Mouse (Mus musculus): ENCODE measurements around the gene Nadk.

The Nadk gene

DNA sequence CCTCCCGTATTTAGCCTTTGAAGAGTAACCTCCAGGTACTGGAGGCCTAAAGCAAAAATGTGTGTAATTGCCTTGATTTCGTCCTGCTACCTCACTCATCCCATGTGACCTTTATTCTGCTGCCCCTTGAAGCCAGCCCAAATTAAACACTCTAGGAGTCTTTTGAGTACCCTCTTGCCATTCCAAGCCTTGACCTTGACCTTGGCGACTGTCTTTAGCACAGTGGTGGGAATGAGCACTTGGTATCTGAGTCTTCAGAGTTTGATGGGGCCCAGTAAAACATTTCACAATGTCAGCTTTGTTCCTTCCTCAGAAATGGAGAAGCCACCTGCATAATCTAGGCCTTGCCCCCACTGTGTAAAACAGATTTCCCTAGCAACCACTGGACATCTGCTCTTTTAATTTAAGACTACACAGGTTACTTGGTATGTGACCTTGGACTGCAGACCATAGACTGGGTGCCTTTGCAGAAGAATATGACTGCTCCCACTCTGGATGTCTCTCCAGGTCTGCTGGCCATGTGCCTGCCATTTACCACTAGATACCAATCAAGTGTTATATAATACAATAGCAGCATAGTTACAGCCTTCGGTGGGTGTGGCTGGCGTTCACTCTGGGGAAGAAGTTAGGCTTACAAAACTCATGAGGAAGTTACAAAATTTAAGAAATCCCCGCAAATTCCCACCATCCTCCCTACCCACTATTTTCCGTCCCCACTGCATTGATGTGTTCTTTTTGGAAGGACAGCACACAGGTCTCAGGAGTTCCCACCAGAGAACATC, at the start of gene Nadk:
TSS of gene Nadk (plus strand) at position 718 of the 782 bp plus-strand sequence.
- DNase-seq (ENCODE audit: inconsistent age in 2 of 2, low spot score in 1 of 2) = peak; percentile 43 to 76

DNA sequence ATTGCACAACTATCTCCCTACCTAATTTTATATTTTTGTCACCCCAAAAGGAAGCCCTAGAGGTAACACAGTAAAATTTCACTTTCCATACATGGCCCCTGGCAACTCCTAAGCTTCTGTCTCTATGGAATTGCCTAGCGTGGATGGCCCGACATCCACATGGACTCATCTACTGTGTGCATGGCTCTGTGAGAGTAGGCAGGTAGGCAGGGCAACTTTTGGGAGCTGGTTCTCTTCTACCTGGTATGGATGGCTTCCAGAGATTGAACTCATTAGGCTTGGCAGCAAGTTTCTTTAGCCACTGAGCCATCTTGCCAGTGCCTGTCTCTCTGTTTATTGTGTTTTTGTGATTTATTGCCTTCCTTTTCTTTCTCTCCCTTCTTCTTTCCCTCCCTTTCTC, 47.4 kb upstream of the Nadk start:
- DNase-seq (ENCODE audit: inconsistent age in 2 of 2, low spot score in 1 of 2) = no peak

DNA sequence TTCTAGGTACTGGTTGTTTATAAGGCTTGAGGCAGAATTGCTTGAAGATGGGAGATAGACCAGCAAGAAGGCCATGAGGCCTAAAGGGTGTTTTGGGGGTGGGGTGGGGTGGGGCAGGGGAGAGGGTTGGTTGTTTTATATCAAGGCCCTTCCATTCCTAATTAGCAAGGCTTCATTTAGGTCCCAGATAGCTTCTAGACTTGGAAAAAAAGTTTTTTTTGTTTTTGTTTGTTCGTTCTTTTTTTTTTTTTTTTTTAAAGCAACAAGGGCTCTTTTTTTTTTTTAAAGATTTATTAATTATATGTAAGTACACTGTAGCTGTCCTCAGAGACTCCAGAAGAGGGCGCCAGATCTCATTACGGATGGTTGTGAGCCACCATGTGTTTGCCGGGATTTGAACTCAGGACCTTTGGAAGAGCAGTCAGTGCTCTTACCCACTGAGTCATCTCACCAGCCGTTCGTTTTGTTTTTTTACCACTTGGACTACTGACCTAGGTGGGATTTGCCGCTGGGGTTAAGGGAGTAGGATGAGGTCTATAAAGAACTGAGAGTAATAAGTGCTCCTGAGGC, 44.1 kb upstream of the Nadk start:
- no peak for DNase-seq (ENCODE audit: inconsistent age in 2 of 2, low spot score in 1 of 2)

DNA sequence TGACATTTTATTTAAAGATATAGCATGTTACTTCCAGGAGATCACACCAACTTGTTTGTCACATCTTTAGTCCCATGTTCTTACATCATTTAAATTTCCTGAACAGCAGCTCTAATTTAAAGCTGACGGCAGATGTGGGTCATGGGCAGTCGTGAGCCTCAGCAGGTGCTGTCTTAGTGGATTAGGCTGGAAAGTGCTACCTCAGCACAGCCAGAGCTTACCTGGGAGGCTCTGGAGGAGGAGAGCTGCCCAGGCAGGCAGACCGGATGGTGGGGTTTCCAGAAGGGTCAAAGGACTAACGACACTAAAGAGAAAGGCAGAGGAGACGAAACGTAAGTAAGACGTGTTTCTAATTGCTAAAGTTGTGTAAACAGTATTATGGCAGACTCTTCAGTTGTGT, 39.9 kb upstream of the Nadk start:
- DNase-seq (ENCODE audit: inconsistent age in 2 of 2, low spot score in 1 of 2) = no peak

DNA sequence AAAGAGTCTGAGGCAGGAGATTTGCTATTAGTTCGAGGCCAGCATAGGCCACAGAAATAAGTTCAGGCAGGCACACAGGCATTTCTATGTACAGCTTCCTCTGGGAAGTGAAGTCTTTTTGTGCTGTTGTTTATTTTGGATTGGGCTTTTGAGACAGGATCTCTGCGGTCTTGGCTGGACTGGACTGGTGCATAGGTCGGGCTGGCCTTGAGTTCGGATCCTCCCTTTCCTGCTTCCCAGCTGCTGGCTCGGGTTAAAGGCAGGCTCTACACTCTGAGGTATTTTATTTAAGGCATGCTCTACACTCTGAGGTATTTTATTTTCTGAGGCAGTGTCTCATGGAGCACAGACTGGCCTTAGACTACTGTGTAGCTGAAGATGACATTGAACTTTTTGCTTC, 36.4 kb upstream of the Nadk start:
- peak; percentile 54 to 66 for DNase-seq (ENCODE audit: inconsistent age in 2 of 2, low spot score in 1 of 2)

DNA sequence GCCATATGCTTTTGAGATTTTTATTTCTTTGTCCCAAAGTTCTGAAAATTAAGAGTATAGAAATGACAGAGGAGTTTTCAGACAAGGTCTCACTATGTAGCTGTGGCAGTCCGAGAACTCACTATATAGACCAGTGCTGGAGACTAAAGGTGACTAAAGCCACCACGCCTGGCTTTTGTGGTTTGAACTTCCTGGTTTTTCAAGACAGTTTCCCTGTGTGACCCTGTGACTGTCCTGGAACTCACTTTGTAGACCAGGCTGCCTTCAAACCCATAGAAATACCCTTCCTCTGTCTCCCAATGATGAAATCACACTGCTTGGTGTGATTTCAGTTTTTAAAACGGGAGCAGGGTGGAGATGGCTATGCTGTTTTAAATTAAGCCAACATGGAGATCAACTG, 32.9 kb upstream of the Nadk start:
- no peak for DNase-seq (ENCODE audit: inconsistent age in 2 of 2, low spot score in 1 of 2)

DNA sequence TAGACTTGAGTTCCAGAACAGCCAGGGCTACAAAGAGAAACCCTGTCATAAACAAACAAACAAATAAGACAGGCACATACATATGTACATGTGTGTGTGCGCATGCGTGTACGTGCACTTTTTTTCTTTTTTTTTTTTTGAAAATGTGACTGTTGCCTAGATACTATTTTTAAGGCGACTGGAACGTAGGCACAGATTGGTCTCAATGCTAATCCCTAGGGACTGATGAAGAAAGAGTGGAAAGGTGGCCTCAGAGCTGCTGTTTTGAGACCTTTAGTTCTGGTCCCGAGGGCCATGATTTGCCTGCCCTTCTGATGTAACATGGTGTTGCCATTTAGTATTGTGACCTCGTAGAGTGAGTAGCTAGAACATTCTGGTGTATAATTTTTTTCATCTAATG, 12.2 kb upstream of the Nadk start:
- peak in 1 of 2 experiments; percentile 44 for DNase-seq (ENCODE audit: inconsistent age in 2 of 2, low spot score in 1 of 2)

DNA sequence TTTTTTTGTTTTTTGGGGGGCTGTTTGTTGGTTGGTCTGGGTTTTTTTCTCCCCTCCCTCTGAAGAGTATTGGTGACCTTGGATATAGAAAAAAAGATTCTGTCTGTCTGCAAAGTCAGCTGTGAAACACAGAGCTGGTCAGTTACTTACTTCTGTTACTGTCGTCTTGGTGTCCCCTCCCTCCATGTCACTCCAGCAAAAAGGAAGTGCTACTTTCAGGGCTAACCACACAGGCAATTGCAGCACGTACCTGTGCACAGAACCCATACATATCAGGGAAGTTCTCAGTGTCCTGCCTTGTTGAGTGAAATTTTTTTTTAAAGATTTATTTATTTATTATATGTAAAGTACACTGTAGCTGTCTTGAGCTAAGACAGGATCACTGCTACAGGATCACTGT, 11.7 kb upstream of the Nadk start:
- DNase-seq (ENCODE audit: inconsistent age in 2 of 2, low spot score in 1 of 2) = no peak

DNA sequence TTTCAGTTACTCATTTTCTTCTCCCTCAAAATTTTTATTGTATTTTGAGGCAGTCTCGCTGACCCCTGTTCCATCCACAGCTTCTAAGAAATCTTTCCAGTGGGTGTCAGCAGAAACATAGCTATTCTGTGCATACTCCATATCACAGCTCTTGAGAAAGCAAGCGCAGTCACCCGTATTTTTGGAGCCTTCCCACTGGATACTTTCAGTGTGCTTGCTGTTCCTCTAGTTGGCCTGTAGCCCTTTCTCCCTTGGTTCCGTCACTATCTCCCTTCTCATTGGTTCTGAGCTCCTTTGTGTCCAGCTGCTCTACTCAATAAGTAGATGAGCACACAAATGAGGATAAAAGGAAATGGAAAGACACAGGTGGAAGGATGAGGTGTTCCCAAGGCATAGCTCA, 11.1 kb upstream of the Nadk start:
- no peak for DNase-seq (ENCODE audit: inconsistent age in 2 of 2, low spot score in 1 of 2)

DNA sequence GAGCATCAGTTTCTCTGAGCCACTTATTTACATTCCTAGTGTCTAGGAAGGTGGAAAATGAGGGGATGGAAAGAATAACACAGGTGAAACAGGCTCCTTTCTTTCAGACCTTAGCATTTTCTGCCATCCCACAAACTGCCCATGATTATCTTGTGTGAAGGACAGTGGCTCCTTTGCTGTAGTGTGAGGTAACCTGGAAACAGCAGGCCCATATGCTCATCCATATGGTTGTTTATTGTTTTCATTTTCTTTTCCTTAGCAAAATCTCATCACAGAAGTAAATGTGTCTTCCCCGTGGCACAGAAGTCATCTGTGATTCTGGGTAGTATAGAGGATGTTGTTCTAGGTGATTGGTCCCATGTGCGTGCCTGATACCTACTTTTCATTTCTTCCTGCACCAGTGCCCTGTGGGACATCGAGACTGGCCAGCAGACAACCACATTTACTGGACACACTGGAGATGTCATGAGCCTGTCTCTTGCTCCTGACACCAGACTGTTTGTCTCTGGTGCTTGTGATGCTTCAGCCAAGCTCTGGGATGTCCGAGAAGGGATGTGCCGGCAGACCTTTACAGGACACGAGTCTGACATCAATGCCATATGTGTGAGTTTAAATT, 9.2 kb upstream of the Nadk start:
- DNase-seq (ENCODE audit: inconsistent age in 2 of 2, low spot score in 1 of 2) = no peak

DNA sequence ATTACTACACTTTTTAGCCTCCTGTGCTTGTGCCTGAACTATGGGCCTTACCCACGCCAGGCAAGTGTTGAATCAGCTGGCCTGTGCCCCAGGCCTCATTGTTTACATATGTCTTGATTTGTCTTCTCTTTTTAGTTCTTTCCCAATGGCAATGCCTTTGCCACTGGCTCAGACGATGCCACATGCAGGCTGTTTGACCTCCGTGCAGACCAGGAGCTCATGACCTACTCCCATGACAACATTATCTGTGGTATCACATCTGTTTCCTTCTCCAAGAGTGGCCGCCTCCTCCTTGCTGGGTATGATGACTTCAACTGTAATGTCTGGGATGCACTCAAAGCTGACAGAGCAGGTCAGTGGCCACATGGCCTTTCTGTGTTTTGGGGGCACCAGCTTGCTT, 7.3 kb upstream of the Nadk start:
- DNase-seq (ENCODE audit: inconsistent age in 2 of 2, low spot score in 1 of 2) = no peak

DNA sequence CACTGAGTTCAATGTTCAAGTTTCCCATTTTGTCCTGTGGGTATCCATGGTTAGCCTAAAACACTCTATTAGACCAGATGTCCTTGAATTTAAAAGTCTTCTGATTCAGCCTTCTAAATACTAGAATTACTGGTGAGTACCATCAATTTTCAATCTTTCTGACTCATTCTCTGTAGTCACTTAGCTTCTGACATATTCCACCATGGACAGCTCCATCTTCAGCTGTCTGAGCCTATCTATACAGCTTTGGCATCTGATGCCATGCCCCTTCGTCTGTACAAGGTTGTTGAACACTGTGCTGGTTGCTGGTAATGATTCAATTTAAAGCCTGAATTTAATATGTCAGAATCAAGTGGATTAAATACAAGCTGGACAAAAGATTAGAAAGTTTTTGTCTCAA, 6.7 kb upstream of the Nadk start:
- peak in 1 of 2 experiments; percentile 72 for DNase-seq (ENCODE audit: inconsistent age in 2 of 2, low spot score in 1 of 2)

DNA sequence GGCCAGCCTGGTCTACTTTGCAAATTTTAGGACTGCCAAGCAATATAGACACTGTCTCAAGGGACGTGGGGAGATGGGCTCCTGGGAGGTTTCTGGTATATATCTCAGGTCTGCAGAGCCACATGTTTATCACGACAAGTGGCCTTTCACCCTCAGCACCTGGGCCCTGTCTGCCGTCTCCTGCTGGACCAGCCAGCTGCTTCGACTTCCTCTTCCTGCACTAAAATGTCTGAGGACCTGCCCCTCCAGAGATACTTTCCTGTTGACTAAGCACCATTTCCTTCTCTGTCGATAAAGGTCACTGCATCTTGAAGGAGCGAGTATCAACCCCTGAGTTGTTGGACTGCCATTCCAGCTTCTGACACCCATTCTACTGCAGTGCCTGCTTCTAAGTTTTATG, 2.7 kb upstream of the Nadk start:
- DNase-seq (ENCODE audit: inconsistent age in 2 of 2, low spot score in 1 of 2) = peak in 1 of 2 experiments; percentile 7

DNA sequence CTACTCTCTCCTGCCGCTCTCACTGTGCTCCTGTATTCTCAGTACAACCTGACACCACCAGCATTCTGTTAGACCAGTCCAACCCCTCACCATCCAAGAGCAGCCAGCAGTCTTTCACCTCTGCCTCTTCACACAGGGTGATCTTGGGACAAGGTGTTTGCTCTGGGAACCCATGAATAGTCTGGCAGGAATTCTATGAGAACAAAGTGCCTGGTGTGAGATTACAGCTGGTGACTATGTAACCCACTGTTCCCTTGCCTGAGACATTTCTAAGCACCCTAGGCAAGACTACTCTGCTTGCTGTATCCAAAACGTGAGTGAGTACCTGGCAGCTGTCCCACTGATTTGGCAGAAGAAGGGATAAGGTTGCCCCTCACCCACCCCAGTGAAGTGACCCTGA, 1.2 kb upstream of the Nadk start:
- DNase-seq (ENCODE audit: inconsistent age in 2 of 2, low spot score in 1 of 2) = peak in 1 of 2 experiments; percentile 39

DNA sequence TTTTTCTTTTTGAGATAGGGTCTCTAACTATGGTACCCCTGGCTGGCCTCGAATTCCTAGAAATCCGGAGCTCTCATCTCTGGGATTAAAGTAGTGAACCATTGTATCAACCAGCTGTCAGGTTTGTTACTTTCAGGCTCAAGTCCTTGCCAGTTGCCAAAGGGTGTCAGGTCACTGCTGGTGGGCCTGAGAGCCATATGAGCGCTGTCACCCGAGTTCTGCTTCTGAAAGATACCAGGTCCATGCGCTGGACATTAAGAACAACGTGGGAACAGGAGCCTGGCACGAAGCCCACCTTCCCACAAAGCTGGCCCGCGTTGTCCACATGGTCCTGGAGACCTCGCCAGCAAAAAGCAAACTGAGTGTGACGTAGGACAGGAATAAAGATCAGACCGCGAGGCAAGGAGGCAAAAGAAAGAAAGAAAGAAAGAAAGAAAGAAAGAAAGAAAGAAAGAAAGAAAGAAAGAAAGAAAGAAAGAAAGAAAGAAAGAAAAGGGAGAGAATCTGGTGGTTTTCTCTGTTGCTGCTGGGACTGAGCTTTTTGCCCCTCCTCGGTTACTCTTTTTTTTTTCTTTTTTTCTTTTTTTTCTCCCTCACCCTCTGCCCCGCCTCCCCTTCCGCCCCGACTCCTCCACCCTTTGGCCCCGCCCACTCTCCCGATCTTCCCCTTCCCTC, 684 bp downstream of the Nadk start:
- DNase-seq (ENCODE audit: inconsistent age in 2 of 2, low spot score in 1 of 2) = peak; percentile 81 to 90

DNA sequence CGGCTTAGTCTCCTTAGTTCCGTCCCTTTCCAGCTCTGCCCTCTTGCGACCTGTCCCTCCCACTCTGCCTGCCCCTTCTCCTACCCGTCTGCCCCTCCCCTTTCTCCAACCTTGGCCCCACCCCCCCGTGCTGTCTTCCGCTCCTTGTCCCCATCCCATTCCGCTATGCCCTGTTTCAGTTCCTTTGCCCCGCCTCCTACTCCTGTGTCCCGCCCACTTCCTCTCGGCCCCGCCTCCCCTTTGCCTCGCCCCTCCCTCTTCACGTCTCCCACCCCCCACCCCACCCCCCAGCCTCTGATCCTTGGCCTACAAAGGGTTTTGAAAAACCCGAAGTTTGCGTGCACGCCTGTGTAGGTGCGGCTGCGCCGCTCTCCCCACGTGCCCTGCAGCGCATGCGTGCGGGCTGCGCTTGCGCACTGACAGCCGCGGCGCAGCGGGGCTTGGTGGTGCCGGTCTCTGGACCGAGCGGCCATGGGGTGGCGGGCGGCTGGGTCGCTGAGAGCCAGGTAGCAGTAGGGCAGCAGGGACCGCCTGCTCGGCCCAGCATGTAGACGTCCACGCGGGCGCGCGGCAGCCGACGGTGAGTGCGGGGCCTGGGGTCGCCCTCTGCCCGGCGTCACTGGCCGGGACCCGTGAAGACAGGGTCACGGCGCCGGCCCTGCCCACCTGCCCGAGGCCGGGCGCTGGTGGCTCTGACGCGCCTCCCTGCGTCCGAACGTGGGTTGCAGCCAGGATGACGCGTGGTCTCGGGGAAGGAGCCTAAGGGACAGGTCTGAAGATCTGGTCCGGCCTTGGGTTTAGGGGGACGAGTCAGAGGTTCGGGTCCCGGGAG, 1.4 kb downstream of the Nadk start:
- peak; percentile 97 to 100 for DNase-seq (ENCODE audit: inconsistent age in 2 of 2, low spot score in 1 of 2)

DNA sequence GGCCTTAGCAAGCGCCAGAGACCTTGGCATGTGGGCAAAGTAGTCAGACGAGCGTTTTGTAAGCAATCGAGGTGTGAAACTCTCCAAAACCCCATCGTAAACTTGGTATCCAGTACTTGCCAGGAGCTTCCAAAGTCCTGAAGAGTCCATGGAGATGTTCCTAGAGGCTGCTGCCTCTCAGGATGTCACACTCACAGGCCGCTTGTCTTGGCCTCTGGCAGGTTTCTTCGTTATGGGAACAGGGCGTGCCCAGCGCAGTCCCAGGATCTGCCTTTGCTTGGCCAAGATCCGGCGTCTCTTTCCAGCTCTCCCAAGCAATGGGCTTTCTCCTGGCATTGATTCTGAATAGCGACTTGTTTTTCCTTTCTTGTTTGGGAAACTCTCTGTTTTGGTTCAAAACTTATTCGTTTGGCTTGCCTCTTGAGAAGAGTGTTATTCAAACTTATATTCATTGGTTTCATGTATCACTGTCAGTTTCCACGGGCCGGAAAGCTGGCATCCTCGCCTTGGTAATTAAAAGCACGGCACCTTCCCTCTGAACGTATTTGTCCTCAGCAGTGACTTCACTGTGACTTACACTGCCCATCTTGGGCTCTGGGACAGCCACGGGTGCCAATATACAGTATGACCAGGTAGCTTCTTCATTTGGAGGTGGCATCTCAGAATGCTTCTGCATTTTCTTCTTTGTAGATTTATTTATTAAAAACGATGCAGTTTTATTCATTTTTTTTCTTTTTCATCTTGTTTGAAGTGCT, 2.3 kb downstream of the Nadk start:
- DNase-seq (ENCODE audit: inconsistent age in 2 of 2, low spot score in 1 of 2) = peak in 1 of 2 experiments; percentile 77

DNA sequence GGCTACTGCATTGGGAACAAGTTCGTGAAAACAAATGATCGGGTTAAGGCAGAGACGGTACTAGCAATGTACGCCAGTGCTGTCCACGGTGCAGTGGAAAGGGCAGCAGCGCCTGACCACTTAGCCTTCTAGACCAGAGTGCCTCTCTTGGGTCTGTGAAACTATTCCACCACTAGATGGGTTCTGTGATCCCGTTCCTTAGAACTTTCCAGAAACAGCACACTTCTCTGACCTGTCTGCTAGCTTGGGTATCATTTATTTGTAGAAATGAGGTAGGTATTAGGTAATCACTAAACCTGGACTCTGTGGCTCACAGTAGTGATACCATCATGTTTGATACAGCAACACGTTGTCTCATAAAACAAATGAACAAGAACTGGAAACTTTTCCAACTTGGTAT, 4.4 kb downstream of the Nadk start:
- DNase-seq (ENCODE audit: inconsistent age in 2 of 2, low spot score in 1 of 2) = peak; percentile 15 to 56

DNA sequence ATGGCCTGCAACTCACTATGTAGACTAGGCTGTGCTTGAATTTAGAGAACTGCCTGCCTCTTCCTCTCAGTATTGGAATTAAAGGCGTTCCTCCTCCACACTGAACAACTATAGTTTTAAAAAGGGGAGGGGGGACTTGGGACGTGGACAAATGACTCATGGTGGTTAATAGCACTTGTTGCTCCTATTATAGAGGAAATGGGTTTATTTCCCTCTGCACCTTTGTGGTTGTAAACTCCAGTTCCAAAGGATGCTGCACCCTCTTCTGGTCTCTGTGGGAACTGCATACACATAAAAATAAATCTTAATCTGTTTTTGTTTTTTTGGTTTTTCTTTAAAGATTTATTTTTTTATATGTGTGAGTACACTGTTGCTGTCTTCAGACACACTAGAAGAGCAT, 6.0 kb downstream of the Nadk start:
- DNase-seq (ENCODE audit: inconsistent age in 2 of 2, low spot score in 1 of 2) = peak; percentile 14 to 79

Measured in adrenal gland, adult (tissue).